Mouse (Mus musculus): ENCODE results near the gene Slc30a6. TPM values are rescaled to one million over a fixed set of nuclear protein-coding genes. Genes with fewer than 3 reads are reported as not detected.
A peak's percentile ranks its signal among the peaks of the same experiment; 100 is the strongest.

Slc30a6 gene
- polyA plus RNA-seq, 1 experiment from 2014 or later, result 24.5 TPM

GRCm38 (mm10) chr17:74409722-74410121, 14.3 kb downstream of the Slc30a6 start:
- no peak overlapping the region for H3K4me3 ChIP-seq
- H3K9me3 ChIP-seq, result no peaks in the 10 kb centered on the region
- H3K4me2 ChIP-seq, result no peak overlapping the region
- 36% methylated on average over 4 of the region's 4 CpGs for WGBS
- H3K9ac ChIP-seq, result no peak overlapping the region
- H3K27ac ChIP-seq (replicated peaks), result no peak overlapping the region
- H3K36me3 ChIP-seq, result peaks cover 80% of the 10 kb centered on the region
- ATAC-seq (ENCODE audit: extremely low read depth, insufficient number of reproducible peaks, low FRiP score, low TSS enrichment), result no peak
- H3K4me1 ChIP-seq, result no peaks in the 10 kb centered on the region
- no peaks in the 10 kb centered on the region for H3K27me3 ChIP-seq (replicated peaks)

GRCm38 (mm10) chr17:74413324-74413723, 17.9 kb downstream of the Slc30a6 start:
- H3K4me1 ChIP-seq, result no peaks in the 10 kb centered on the region
- no peak for ATAC-seq (ENCODE audit: extremely low read depth, insufficient number of reproducible peaks, low FRiP score, low TSS enrichment)
- no peaks in the 10 kb centered on the region for H3K9me3 ChIP-seq
- no peak overlapping the region for H3K4me3 ChIP-seq
- 84% methylated on average over 8 of the region's 8 CpGs for WGBS
- no peaks in the 10 kb centered on the region for H3K27me3 ChIP-seq (replicated peaks)
- peaks cover 88% of the 10 kb centered on the region for H3K36me3 ChIP-seq
- no peak overlapping the region for H3K27ac ChIP-seq (replicated peaks)
- H3K9ac ChIP-seq, result no peak overlapping the region
- no peak overlapping the region for H3K4me2 ChIP-seq

- no peak overlapping the region for H3K4me3 ChIP-seq
- 82% methylated on average over 1 of the region's 1 CpGs for WGBS
- no peak for ATAC-seq (ENCODE audit: extremely low read depth, insufficient number of reproducible peaks, low FRiP score, low TSS enrichment)
- no peak overlapping the region for H3K27ac ChIP-seq (replicated peaks)
- no peak overlapping the region for H3K4me2 ChIP-seq
- H3K27me3 ChIP-seq (replicated peaks), result no peaks in the 10 kb centered on the region
- H3K9ac ChIP-seq, result no peak overlapping the region
- no peaks in the 10 kb centered on the region for H3K9me3 ChIP-seq
- no peaks in the 10 kb centered on the region for H3K4me1 ChIP-seq
- H3K36me3 ChIP-seq, result peaks cover 92% of the 10 kb centered on the region
Measured at GRCm38 (mm10) chr17:74414671-74415070, 19.3 kb downstream of the Slc30a6 start.

- no peak for ATAC-seq (ENCODE audit: extremely low read depth, insufficient number of reproducible peaks, low FRiP score, low TSS enrichment)
- Histone ChIP-seq H3K9me3 (no peaks in the 10 kb centered on the region), H3K36me3 (peaks cover 94% of the 10 kb centered on the region), H3K9ac (no peak overlapping the region), H3K4me1 (no peaks in the 10 kb centered on the region), H3K4me2 (no peak overlapping the region), H3K27ac (replicated peaks) (no peak overlapping the region), H3K27me3 (replicated peaks) (no peaks in the 10 kb centered on the region), H3K4me3 (no peak overlapping the region)
- WGBS, result 89% methylated on average over 8 of the region's 8 CpGs
Measured at GRCm38 (mm10) chr17:74416841-74417360, 21.5 kb downstream of the Slc30a6 start.

GRCm38 (mm10) chr17:74418171-74418570, 22.8 kb downstream of the Slc30a6 start:
- Histone ChIP-seq H3K4me2 (no peak overlapping the region), H3K9ac (no peak overlapping the region), H3K4me1 (no peaks in the 10 kb centered on the region), H3K27me3 (replicated peaks) (no peaks in the 10 kb centered on the region), H3K9me3 (no peaks in the 10 kb centered on the region), H3K4me3 (no peak overlapping the region), H3K27ac (replicated peaks) (no peak overlapping the region), H3K36me3 (peaks cover 94% of the 10 kb centered on the region)
- ATAC-seq (ENCODE audit: extremely low read depth, insufficient number of reproducible peaks, low FRiP score, low TSS enrichment), result no peak
- WGBS, result 63% methylated on average over 4 of the region's 4 CpGs

GRCm38 (mm10) chr17:74420656-74421055, 25.2 kb downstream of the Slc30a6 start:
- Histone ChIP-seq H3K9me3 (no peaks in the 10 kb centered on the region), H3K4me1 (peaks cover 6% of the 10 kb centered on the region; the same call in 1 of the 2 replicates), H3K36me3 (peaks cover 90% of the 10 kb centered on the region), H3K4me3 (no peak overlapping the region), H3K9ac (no peak overlapping the region), H3K27me3 (replicated peaks) (no peaks in the 10 kb centered on the region), H3K4me2 (no peak overlapping the region), H3K27ac (replicated peaks) (no peak overlapping the region)
- WGBS, result 79% methylated on average over 2 of the region's 2 CpGs
- ATAC-seq (ENCODE audit: extremely low read depth, insufficient number of reproducible peaks, low FRiP score, low TSS enrichment), result no peak

- peaks cover 85% of the 10 kb centered on the region for H3K36me3 ChIP-seq
- no peak overlapping the region for H3K4me2 ChIP-seq
- H3K4me3 ChIP-seq, result no peak overlapping the region
- no peaks in the 10 kb centered on the region for H3K9me3 ChIP-seq
- H3K9ac ChIP-seq, result no peak overlapping the region
- H3K27me3 ChIP-seq (replicated peaks), result no peaks in the 10 kb centered on the region
- peaks cover 6% of the 10 kb centered on the region; the same call in 1 of the 2 replicates for H3K4me1 ChIP-seq
- ATAC-seq (ENCODE audit: extremely low read depth, insufficient number of reproducible peaks, low FRiP score, low TSS enrichment), result peak; percentile 46; the same call in 1 of the 2 replicates
- WGBS, result 79% methylated on average over 12 of the region's 12 CpGs
- no peak overlapping the region for H3K27ac ChIP-seq (replicated peaks)
Measured at GRCm38 (mm10) chr17:74424401-74425005, 29.1 kb downstream of the Slc30a6 start.

- Histone ChIP-seq H3K9me3 (no peaks in the 10 kb centered on the region), H3K9ac (no peak overlapping the region), H3K4me2 (no peak overlapping the region), H3K27me3 (replicated peaks) (no peaks in the 10 kb centered on the region), H3K4me3 (no peak overlapping the region), H3K27ac (replicated peaks) (no peak overlapping the region), H3K4me1 (peaks cover 13% of the 10 kb centered on the region), H3K36me3 (peaks cover 33% of the 10 kb centered on the region)
- no peak for ATAC-seq (ENCODE audit: extremely low read depth, insufficient number of reproducible peaks, low FRiP score, low TSS enrichment)
- 60% methylated on average over 8 of the region's 8 CpGs for WGBS
Measured at GRCm38 (mm10) chr17:74430074-74430473, 34.7 kb downstream of the Slc30a6 start.

GRCm38 (mm10) chr17:74431481-74431880, 36.1 kb downstream of the Slc30a6 start:
- no peak overlapping the region for H3K4me2 ChIP-seq
- no peak overlapping the region for H3K9ac ChIP-seq
- ATAC-seq (ENCODE audit: extremely low read depth, insufficient number of reproducible peaks, low FRiP score, low TSS enrichment), result no peak
- no peak overlapping the region for H3K4me3 ChIP-seq
- H3K36me3 ChIP-seq, result peaks cover 25% of the 10 kb centered on the region
- H3K9me3 ChIP-seq, result no peaks in the 10 kb centered on the region
- H3K27ac ChIP-seq (replicated peaks), result no peak overlapping the region
- peaks cover 13% of the 10 kb centered on the region for H3K4me1 ChIP-seq
- 62% methylated on average over 13 of the region's 13 CpGs for WGBS
- H3K27me3 ChIP-seq (replicated peaks), result no peaks in the 10 kb centered on the region

GRCm38 (mm10) chr17:74432631-74433030, 37.2 kb downstream of the Slc30a6 start:
- Histone ChIP-seq H3K4me3 (no peak overlapping the region), H3K9me3 (no peaks in the 10 kb centered on the region), H3K4me2 (no peak overlapping the region), H3K27ac (replicated peaks) (no peak overlapping the region), H3K4me1 (peaks cover 13% of the 10 kb centered on the region), H3K36me3 (peaks cover 14% of the 10 kb centered on the region), H3K27me3 (replicated peaks) (no peaks in the 10 kb centered on the region), H3K9ac (no peak overlapping the region)
- WGBS, result 63% methylated on average over 5 of the region's 5 CpGs
- no peak for ATAC-seq (ENCODE audit: extremely low read depth, insufficient number of reproducible peaks, low FRiP score, low TSS enrichment)

- H3K9me3 ChIP-seq, result no peaks in the 10 kb centered on the region
- no peaks in the 10 kb centered on the region for H3K4me1 ChIP-seq
- no peak for ATAC-seq (ENCODE audit: extremely low read depth, insufficient number of reproducible peaks, low FRiP score, low TSS enrichment)
- H3K27me3 ChIP-seq (replicated peaks), result no peaks in the 10 kb centered on the region
- H3K27ac ChIP-seq (replicated peaks), result no peak overlapping the region
- H3K4me2 ChIP-seq, result no peak overlapping the region
- no peak overlapping the region for H3K9ac ChIP-seq
- H3K4me3 ChIP-seq, result no peak overlapping the region
- 76% methylated on average over 9 of the region's 9 CpGs for WGBS
- no peaks in the 10 kb centered on the region for H3K36me3 ChIP-seq
Measured at GRCm38 (mm10) chr17:74437762-74438161, 42.4 kb downstream of the Slc30a6 start.

GRCm38 (mm10) chr17:74440486-74440885, 45.1 kb downstream of the Slc30a6 start:
- Histone ChIP-seq H3K4me1 (no peaks in the 10 kb centered on the region), H3K27ac (replicated peaks) (no peak overlapping the region), H3K4me3 (no peak overlapping the region), H3K27me3 (replicated peaks) (no peaks in the 10 kb centered on the region), H3K9me3 (no peaks in the 10 kb centered on the region), H3K9ac (no peak overlapping the region), H3K4me2 (no peak overlapping the region), H3K36me3 (no peaks in the 10 kb centered on the region)
- ATAC-seq (ENCODE audit: extremely low read depth, insufficient number of reproducible peaks, low FRiP score, low TSS enrichment), result no peak
- WGBS, result 63% methylated on average over 5 of the region's 5 CpGs
